14 mouse cellular contexts compared by ENCODE assay signal in genomic region chr1:118643138-118643979, GRCm38 (mm10). TPM values are rescaled to one million over a fixed set of nuclear protein-coding genes. Genes with fewer than 3 reads are reported as not detected.
DNase-seq lines count a peak whose midpoint lies in the region; ATAC-seq and TF ChIP-seq lines count a peak whose summit lies in the region.
"Had no signal": no experiment of that assay in that cellular context is flagged by ENCODE, and none has a peak within 500 bp of the region (broad histone marks: within the 10 kb centered on the region; RNA-seq: fewer than 3 reads in every experiment).

No protein-coding gene starts in this region.

- DNase-seq in kidney, adult 18-20 months, result peak; percentile 72
- DNase-seq in adipocyte (ENCODE audit: low spot score), result peak; percentile 10
- DNase-seq in gonadal fat pad, adult 2 months (ENCODE audit: low read depth), result peak; percentile 40
- DNase-seq in lung, postnatal 14 days, result peak; percentile 44
- no peak for DNase-seq in thymus, adult 2 months
- no peak for DNase-seq in layer of hippocampus, postnatal 14 days (ENCODE audit: low spot score in 2 of 2)
- DNase-seq: cerebellum, adult 2 months; left cerebral cortex, postnatal 4 days; thymus, postnatal 36 days had no signal

- no peak for ATAC-seq in kidney, embryonic 14.5 days (ENCODE audit: low FRiP score, low TSS enrichment)

- H3K4me1 ChIP-seq in kidney, embryonic 14.5 days (ENCODE audit: control insufficient read depth, insufficient read depth, low read length), result no peaks in the 10 kb centered on the region
- H3K4me1 ChIP-seq in thymus, adult 2 months (replicated peaks; ENCODE audit: control insufficient read depth, insufficient read depth, low read length), result no peaks in the 10 kb centered on the region
- H3K4me1 ChIP-seq: forebrain, embryonic 12.5 days; hindbrain, embryonic 13.5 days had no signal

- no peak for TF ChIP-seq CTCF in thymus, adult 2 months (IDR thresholded peaks at IDR 0.05; ENCODE audit: borderline replicate concordance, control insufficient read depth, extremely low read depth, insufficient read depth, low read length, poor library complexity)

- no peak overlapping the region for H3K4me2 ChIP-seq in kidney, embryonic 14.5 days (replicated peaks; ENCODE audit: low read depth, low read length)
- H3K4me2 ChIP-seq: forebrain, embryonic 12.5 days; hindbrain, embryonic 13.5 days had no signal

- H3K4me3 ChIP-seq in kidney, embryonic 14.5 days (ENCODE audit: low read length), result no peak overlapping the region
- H3K4me3 ChIP-seq in thymus, adult 2 months (ENCODE audit: control insufficient read depth, insufficient read depth, low read length), result no peak overlapping the region
- H3K4me3 ChIP-seq: forebrain, embryonic 12.5 days; heart, embryonic 10.5 days; hindbrain, embryonic 13.5 days had no signal

- no peak overlapping the region for H3K27ac ChIP-seq in kidney, embryonic 14.5 days (ENCODE audit: low read depth, low read length)
- H3K27ac ChIP-seq in thymus, adult 2 months (ENCODE audit: control insufficient read depth, insufficient read depth, low read length), result no peak overlapping the region
- H3K27ac ChIP-seq: forebrain, embryonic 12.5 days; heart, embryonic 10.5 days; hindbrain, embryonic 13.5 days; macrophage had no signal

- TF ChIP-seq POLR2A in thymus, adult 2 months (IDR thresholded peaks at IDR 0.05; ENCODE audit: control insufficient read depth, extremely low read depth, insufficient read depth, low read length, poor library complexity), result no peak

- no peaks in the 10 kb centered on the region for H3K9me3 ChIP-seq in kidney, embryonic 14.5 days (ENCODE audit: control insufficient read depth, low read length)
- H3K9me3 ChIP-seq: forebrain, embryonic 12.5 days; heart, embryonic 10.5 days; hindbrain, embryonic 13.5 days had no signal

- WGBS in kidney, embryonic 14.5 days, result 49% methylated on average over 9 of the region's 9 CpGs
- 94% methylated on average over 9 of the region's 9 CpGs for WGBS in thymus, adult 2 months

- H3K27me3 ChIP-seq in kidney, embryonic 14.5 days (ENCODE audit: control insufficient read depth, insufficient read depth, low read length), result no peaks in the 10 kb centered on the region
- no peaks in the 10 kb centered on the region for H3K27me3 ChIP-seq in thymus, adult 2 months (ENCODE audit: control insufficient read depth, insufficient read depth, low read length)
- H3K27me3 ChIP-seq: forebrain, embryonic 12.5 days; hindbrain, embryonic 13.5 days had no signal

- no peak overlapping the region for H3K9ac ChIP-seq in kidney, embryonic 14.5 days (ENCODE audit: low read depth, low read length)
- H3K9ac ChIP-seq: forebrain, embryonic 12.5 days; hindbrain, embryonic 13.5 days had no signal

- H3K36me3 ChIP-seq in kidney, embryonic 14.5 days (ENCODE audit: control insufficient read depth, insufficient read depth, low read length), result no peaks in the 10 kb centered on the region
- H3K36me3 ChIP-seq in thymus, adult 2 months (ENCODE audit: control insufficient read depth, insufficient read depth, low read length), result no peaks in the 10 kb centered on the region
- H3K36me3 ChIP-seq: forebrain, embryonic 12.5 days; heart, embryonic 10.5 days; hindbrain, embryonic 13.5 days had no signal

RNA-seq across cellular contexts. Expression of gene Tfcp2l1, which starts 15.6 kb away (rescaled TPM):
- polyA plus RNA-seq in kidney, embryonic 14.5 days (2014; fragmentation: Nextera tagmentation; extraction: Ambion mirVana), result 21.2 and 33.0 TPM in 2 replicates
- polyA plus RNA-seq in gonadal fat pad, adult 2 months (2012; rRNA removed), result 12.1 and 16.9 TPM in 2 replicates
- 1.5 and 3.1 TPM in 2 replicates for polyA plus RNA-seq in thymus, adult 2 months (2012; rRNA removed)
- 1 to 10 TPM; 1.7 to 2.3 TPM for total RNA-seq in layer of hippocampus, postnatal 14 days (2021)

Comparison
In these comparisons a context has a peak if more than half of its experiments do, and no peak if none do; other contexts are left out.
1. DNase-seq: peak in kidney, adult 18-20 months (single experiment), adipocyte (single experiment), gonadal fat pad, adult 2 months (single experiment) and lung, postnatal 14 days (single experiment); none in thymus, adult 2 months (single experiment) and layer of hippocampus, postnatal 14 days (0 of 2).